Mouse (Mus musculus) C2C12 (cell line): ENCODE measurements at regions not wholly inside any gene's neighbourhood (a gene's known extent, or its start where the extent isn't known, plus 50 kb on each side); places are given as distances from the start of the nearest gene placed in this dataset.

Source experiments
- CTCF ChIP-seq: IDR thresholded peaks from one replicate; pipeline ENCODE4 v1.5.1; 2011; ENCODE audit not compliant: control insufficient read depth, insufficient read depth, insufficient read length
- FOSL1 ChIP-seq: IDR thresholded peaks from one replicate; pipeline ENCODE4 v1.8.0; 2011; ENCODE audit warnings: mild to moderate bottlenecking, low read length; ENCODE audit not compliant: poor library complexity, insufficient read depth, severe bottlenecking
- MAX ChIP-seq: IDR thresholded peaks from one replicate; pipeline ENCODE4 v1.6.1; 2011; ENCODE audit warnings: mild to moderate bottlenecking, control low read depth
- USF1 ChIP-seq: IDR thresholded peaks from one replicate; pipeline ENCODE4 v1.6.1; 2011; ENCODE audit warnings: low read depth, mild to moderate bottlenecking, control low read depth, moderate library complexity

- TF ChIP-seq USF1 (no peak), CTCF (no peak), FOSL1 (no peak), MAX (no peak)
These were observed 649.0 kb upstream of the Cited2 start for GRCm38 (mm10) chr10:17074013-17074401.
